Mouse (Mus musculus) hindbrain, embryonic 11.5 days (tissue): ENCODE results near the gene Ccl11. TPM values are rescaled to one million over a fixed set of nuclear protein-coding genes. Genes with fewer than 3 reads are reported as not detected.

Experiments
- ATAC-seq: fragments of 200-750 bp; cut with Nextera tagmentation; 2 replicates; pipeline ENCODE4 v1.8.0; 2017; ENCODE audit warnings: mild to moderate bottlenecking, moderate TSS enrichment, moderate library complexity; ENCODE audit not compliant: low FRiP score
- DNase-seq: peaks from one replicate; pipeline ENCODE4 v3.0.0-alpha.2; 2015; ENCODE audit warnings: low spot score
- H3K27ac ChIP-seq: fragments of 300-500 bp; sonication (generic); 2 replicates; pipeline ENCODE4 v1.5.1; 2014; ENCODE audit warnings: mild to moderate bottlenecking, low read depth, low read length
- H3K27me3 ChIP-seq: fragments of 300-500 bp; sonication (generic); 2 replicates; pipeline ENCODE4 v1.6.1; 2014; ENCODE audit warnings: mild to moderate bottlenecking, low read length, moderate library complexity, mixed read lengths; ENCODE audit not compliant: control insufficient read depth, insufficient read depth
- H3K36me3 ChIP-seq: fragments of 300-500 bp; sonication (generic); 2 replicates; pipeline ENCODE4 v1.6.1; 2014; ENCODE audit warnings: mild to moderate bottlenecking, low read length, moderate library complexity, mixed read lengths; ENCODE audit not compliant: control insufficient read depth, insufficient read depth
- H3K4me1 ChIP-seq: fragments of 300-500 bp; sonication (generic); replicated peaks from 2 replicates; pipeline ENCODE4 v1.6.1; 2014; ENCODE audit warnings: low read length, mixed read lengths; ENCODE audit not compliant: control insufficient read depth, insufficient read depth
- H3K4me2 ChIP-seq: fragments of 300-500 bp; sonication (generic); replicated peaks from 2 replicates; pipeline ENCODE4 v1.6.1; 2014; ENCODE audit warnings: mild to moderate bottlenecking, low read depth, low read length
- H3K4me3 ChIP-seq: fragments of 300-500 bp; sonication (generic); 2 replicates; pipeline ENCODE4 v1.5.1; 2014; ENCODE audit warnings: low read depth, low read length
- H3K9ac ChIP-seq: fragments of 300-500 bp; sonication (generic); 2 replicates; pipeline ENCODE4 v1.6.1; 2014; ENCODE audit warnings: low read depth, low read length
- H3K9me3 ChIP-seq: fragments of 300-500 bp; sonication (generic); 2 replicates; pipeline ENCODE4 v1.6.1; 2016; ENCODE audit warnings: low read length; ENCODE audit not compliant: control insufficient read depth
- WGBS: fragments of 180-500 bp; shearing (Covaris S2); extraction: QIAGEN DNeasy Blood & Tissue Kit; methylation state at CpG from one replicate; pipeline ENCODE4 v1.1.7; 2014; 5-methylcytosine and 5-hydroxymethylcytosine counted together
- polyA plus RNA-seq: library from polyadenylated mRNA; unstranded; fragments of >200 nt; fragmentation: Nextera tagmentation; extraction: Ambion mirVana; gene quantifications from 2 replicates; pipeline ENCODE4 v1.2.1, GENCODE M21; 2014

Gene Ccl11
- polyA plus RNA-seq, result not detected in 2 replicates

GRCm38 (mm10) chr11:82057646-82058045, at the start of gene Ccl11:
Ccl11 (plus strand) TSS chr11:82057823.
- H3K4me1 ChIP-seq, result no peaks in the 10 kb centered on the region
- no peak within 1 kb of the TSS for H3K9ac ChIP-seq
- no peak within 1 kb of the TSS for H3K4me2 ChIP-seq
- no peaks in the 10 kb centered on the region for H3K27me3 ChIP-seq
- no peak within 1 kb of the TSS for H3K4me3 ChIP-seq
- ATAC-seq, result no peak
- H3K9me3 ChIP-seq, result no peaks in the 10 kb centered on the region
- H3K36me3 ChIP-seq, result no peaks in the 10 kb centered on the region
- 83% methylated on average over 6 of the region's 6 CpGs for WGBS
- no peak within 1 kb of the TSS for H3K27ac ChIP-seq
- DNase-seq, result no peak

- H3K4me2 ChIP-seq, result no peak overlapping the region
- H3K27ac ChIP-seq, result no peak overlapping the region
- H3K36me3 ChIP-seq, result no peaks in the 10 kb centered on the region
- no peak overlapping the region for H3K9ac ChIP-seq
- 91% methylated on average over 3 of the region's 3 CpGs for WGBS
- H3K27me3 ChIP-seq, result no peaks in the 10 kb centered on the region
- ATAC-seq (no peak), DNase-seq (no peak)
- H3K9me3 ChIP-seq, result no peaks in the 10 kb centered on the region
- H3K4me3 ChIP-seq, result no peak overlapping the region
- H3K4me1 ChIP-seq, result no peaks in the 10 kb centered on the region
Observed at GRCm38 (mm10) chr11:82010115-82010514, 47.5 kb upstream of the Ccl11 start.

- Histone ChIP-seq H3K27me3 (no peaks in the 10 kb centered on the region), H3K36me3 (no peaks in the 10 kb centered on the region), H3K27ac (no peak overlapping the region), H3K4me3 (no peak overlapping the region), H3K9ac (no peak overlapping the region), H3K9me3 (no peaks in the 10 kb centered on the region), H3K4me1 (no peaks in the 10 kb centered on the region), H3K4me2 (no peak overlapping the region)
- DNase-seq (no peak), ATAC-seq (no peak)
- WGBS, result 53% methylated on average over 8 of the region's 8 CpGs
Observed at GRCm38 (mm10) chr11:82011411-82012193, 46.0 kb upstream of the Ccl11 start.

GRCm38 (mm10) chr11:82013756-82014155, 43.9 kb upstream of the Ccl11 start:
- Histone ChIP-seq H3K36me3 (no peaks in the 10 kb centered on the region), H3K27me3 (no peaks in the 10 kb centered on the region), H3K9me3 (no peaks in the 10 kb centered on the region), H3K4me3 (no peak overlapping the region), H3K4me2 (no peak overlapping the region), H3K9ac (no peak overlapping the region), H3K27ac (no peak overlapping the region), H3K4me1 (no peaks in the 10 kb centered on the region)
- ATAC-seq (no peak), DNase-seq (no peak)
- 12% methylated on average over 1 of the region's 1 CpGs for WGBS

- Histone ChIP-seq H3K4me3 (no peak overlapping the region), H3K9ac (no peak overlapping the region), H3K4me2 (no peak overlapping the region), H3K36me3 (no peaks in the 10 kb centered on the region), H3K27me3 (no peaks in the 10 kb centered on the region), H3K9me3 (no peaks in the 10 kb centered on the region), H3K4me1 (no peaks in the 10 kb centered on the region), H3K27ac (no peak overlapping the region)
- DNase-seq, result no peak
- no peak for ATAC-seq
- WGBS, result 72% methylated on average over 2 of the region's 2 CpGs
Observed at GRCm38 (mm10) chr11:82015066-82015465, 42.6 kb upstream of the Ccl11 start.

- no peaks in the 10 kb centered on the region for H3K9me3 ChIP-seq
- no peak overlapping the region for H3K27ac ChIP-seq
- ATAC-seq (no peak), DNase-seq (no peak)
- H3K27me3 ChIP-seq, result no peaks in the 10 kb centered on the region
- no peaks in the 10 kb centered on the region for H3K4me1 ChIP-seq
- 86% methylated on average over 3 of the region's 3 CpGs for WGBS
- no peaks in the 10 kb centered on the region for H3K36me3 ChIP-seq
- no peak overlapping the region for H3K4me2 ChIP-seq
- no peak overlapping the region for H3K4me3 ChIP-seq
- H3K9ac ChIP-seq, result no peak overlapping the region
Observed at GRCm38 (mm10) chr11:82016181-82016780, 41.3 kb upstream of the Ccl11 start.

GRCm38 (mm10) chr11:82019389-82019788, 38.2 kb upstream of the Ccl11 start:
- no peak overlapping the region for H3K4me2 ChIP-seq
- no peak overlapping the region for H3K27ac ChIP-seq
- no peak overlapping the region for H3K4me3 ChIP-seq
- DNase-seq (no peak), ATAC-seq (no peak)
- no peak overlapping the region for H3K9ac ChIP-seq
- no peaks in the 10 kb centered on the region for H3K27me3 ChIP-seq
- H3K4me1 ChIP-seq, result no peaks in the 10 kb centered on the region
- no peaks in the 10 kb centered on the region for H3K36me3 ChIP-seq
- WGBS, result 38% methylated on average over 2 of the region's 2 CpGs
- no peaks in the 10 kb centered on the region for H3K9me3 ChIP-seq

GRCm38 (mm10) chr11:82019793-82020192, 37.8 kb upstream of the Ccl11 start:
- H3K4me1 ChIP-seq, result no peaks in the 10 kb centered on the region
- ATAC-seq (no peak), DNase-seq (no peak)
- H3K27me3 ChIP-seq, result no peaks in the 10 kb centered on the region
- H3K4me3 ChIP-seq, result no peak overlapping the region
- H3K27ac ChIP-seq, result no peak overlapping the region
- no peak overlapping the region for H3K4me2 ChIP-seq
- H3K9ac ChIP-seq, result no peak overlapping the region
- no peaks in the 10 kb centered on the region for H3K36me3 ChIP-seq
- no peaks in the 10 kb centered on the region for H3K9me3 ChIP-seq

- Histone ChIP-seq H3K4me1 (no peaks in the 10 kb centered on the region), H3K27me3 (no peaks in the 10 kb centered on the region), H3K9me3 (no peaks in the 10 kb centered on the region), H3K36me3 (no peaks in the 10 kb centered on the region), H3K9ac (no peak overlapping the region), H3K4me3 (no peak overlapping the region), H3K4me2 (no peak overlapping the region), H3K27ac (no peak overlapping the region)
- ATAC-seq (no peak), DNase-seq (no peak)
- WGBS, result 74% methylated on average over 3 of the region's 3 CpGs
Observed at GRCm38 (mm10) chr11:82021406-82021805, 36.2 kb upstream of the Ccl11 start.
